Mouse (Mus musculus) embryonic facial prominence, embryonic 14.5 days (tissue): ENCODE measurements around the gene Tbc1d22a. TPM values are rescaled to one million over a fixed set of nuclear protein-coding genes. Genes with fewer than 3 reads are reported as not detected.
A peak's percentile ranks its signal among the peaks of the same experiment; 100 is the strongest.

ENCODE experiments used
- ATAC-seq: fragments of 200-750 bp; cut with Nextera tagmentation; 2 replicates; pipeline ENCODE4 v1.8.0; 2017; ENCODE audit warnings: low read depth, moderate number of reproducible peaks, moderate TSS enrichment
- DNase-seq: peaks from one replicate; pipeline ENCODE4 v3.0.0-alpha.2; 2015; ENCODE audit warnings: low spot score
- H3K27ac ChIP-seq: fragments of 300-500 bp; sonication (generic); replicated peaks from 2 replicates; pipeline ENCODE4 v1.5.1; 2014; ENCODE audit warnings: low read depth, mild to moderate bottlenecking, low read length, moderate library complexity
- H3K27me3 ChIP-seq: fragments of 300-500 bp; sonication (generic); replicated peaks from 2 replicates; pipeline ENCODE4 v1.6.1; 2014; ENCODE audit warnings: low read length; ENCODE audit not compliant: control insufficient read depth, insufficient read depth
- H3K36me3 ChIP-seq: fragments of 300-500 bp; sonication (generic); 2 replicates; pipeline ENCODE4 v1.6.1; 2014; ENCODE audit warnings: low read length, mixed read lengths; ENCODE audit not compliant: control insufficient read depth, insufficient read depth
- H3K4me1 ChIP-seq: fragments of 300-500 bp; sonication (generic); 2 replicates; pipeline ENCODE4 v1.6.1; 2014; ENCODE audit warnings: antibody characterized with exemption, low read length; ENCODE audit not compliant: control insufficient read depth, insufficient read depth
- H3K4me2 ChIP-seq: fragments of 300-500 bp; sonication (generic); 2 replicates; pipeline ENCODE4 v1.6.1; 2014; ENCODE audit warnings: low read depth, mild to moderate bottlenecking, low read length, moderate library complexity, mixed read lengths
- H3K4me3 ChIP-seq: fragments of 300-500 bp; sonication (generic); 2 replicates; pipeline ENCODE4 v1.5.1; 2014; ENCODE audit warnings: low read depth, mild to moderate bottlenecking, low read length
- H3K9ac ChIP-seq: fragments of 300-500 bp; sonication (generic); 2 replicates; pipeline ENCODE4 v1.6.1; 2014; ENCODE audit warnings: low read depth, mild to moderate bottlenecking, low read length, moderate library complexity, mixed read lengths
- H3K9me3 ChIP-seq: fragments of 300-500 bp; sonication (generic); 2 replicates; pipeline ENCODE4 v1.6.1; 2016; ENCODE audit warnings: low read length; ENCODE audit not compliant: control insufficient read depth
- WGBS: fragments of 180-500 bp; shearing (Covaris S2); extraction: QIAGEN DNeasy Blood & Tissue Kit; methylation state at CpG from one replicate; pipeline ENCODE4 v1.1.7; 2014; 5-methylcytosine and 5-hydroxymethylcytosine counted together
- polyA plus RNA-seq: library from polyadenylated mRNA; unstranded; fragments of >200 nt; fragmentation: Nextera tagmentation; extraction: Ambion mirVana; gene quantifications from 2 replicates; pipeline ENCODE4 v1.2.1, GENCODE M21; 2014

Gene Tbc1d22a
- polyA plus RNA-seq, 1 experiment from 2014 or later = 8.1 TPM

GRCm38 (mm10) chr15:86503413-86503812 lies 289.2 kb downstream of the Tbc1d22a start:
- no peak overlapping the region for H3K4me3 ChIP-seq
- H3K27ac ChIP-seq = no peak overlapping the region
- ATAC-seq = no peak
- no peaks in the 10 kb centered on the region for H3K4me1 ChIP-seq
- H3K4me2 ChIP-seq = no peak overlapping the region
- 67% methylated on average over 10 of the region's 10 CpGs for WGBS
- no peak for DNase-seq
- H3K27me3 ChIP-seq = no peaks in the 10 kb centered on the region
- H3K9me3 ChIP-seq = no peaks in the 10 kb centered on the region
- H3K36me3 ChIP-seq = no peaks in the 10 kb centered on the region
- no peak overlapping the region for H3K9ac ChIP-seq

DNA sequence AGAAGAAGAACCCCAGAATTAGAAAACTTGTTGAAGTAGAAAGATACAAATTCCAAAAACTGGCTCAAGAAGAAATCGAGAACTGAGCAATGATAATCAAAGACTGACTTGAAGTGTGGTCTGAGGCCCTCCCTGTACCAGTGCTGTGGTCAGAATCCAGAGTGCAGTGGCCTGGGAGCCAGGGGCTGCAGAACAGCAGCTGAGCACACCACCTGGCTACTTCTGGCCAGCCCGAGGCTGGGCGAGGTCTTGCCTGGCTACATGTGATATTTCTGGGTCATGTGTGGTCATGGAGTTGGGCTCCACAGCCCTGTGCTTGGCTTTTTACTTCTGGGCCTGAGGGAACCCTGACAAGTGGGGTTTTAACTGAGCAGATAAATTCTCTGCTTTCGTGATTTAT lies 292.4 kb downstream of the Tbc1d22a start:
- Histone ChIP-seq H3K4me2 (no peak overlapping the region), H3K9me3 (no peaks in the 10 kb centered on the region), H3K27ac (no peak overlapping the region), H3K36me3 (no peaks in the 10 kb centered on the region), H3K4me3 (no peak overlapping the region), H3K9ac (no peak overlapping the region), H3K27me3 (no peaks in the 10 kb centered on the region), H3K4me1 (no peaks in the 10 kb centered on the region)
- WGBS = 76% methylated on average over 4 of the region's 4 CpGs
- DNase-seq (no peak), ATAC-seq (no peak)

GRCm38 (mm10) chr15:86507546-86507945 lies 293.3 kb downstream of the Tbc1d22a start:
- Histone ChIP-seq H3K27ac (no peak overlapping the region), H3K36me3 (no peaks in the 10 kb centered on the region), H3K4me2 (no peak overlapping the region), H3K9ac (no peak overlapping the region), H3K9me3 (no peaks in the 10 kb centered on the region), H3K4me3 (no peak overlapping the region), H3K4me1 (no peaks in the 10 kb centered on the region), H3K27me3 (no peaks in the 10 kb centered on the region)
- 78% methylated on average over 8 of the region's 8 CpGs for WGBS
- DNase-seq (no peak), ATAC-seq (no peak)

DNA sequence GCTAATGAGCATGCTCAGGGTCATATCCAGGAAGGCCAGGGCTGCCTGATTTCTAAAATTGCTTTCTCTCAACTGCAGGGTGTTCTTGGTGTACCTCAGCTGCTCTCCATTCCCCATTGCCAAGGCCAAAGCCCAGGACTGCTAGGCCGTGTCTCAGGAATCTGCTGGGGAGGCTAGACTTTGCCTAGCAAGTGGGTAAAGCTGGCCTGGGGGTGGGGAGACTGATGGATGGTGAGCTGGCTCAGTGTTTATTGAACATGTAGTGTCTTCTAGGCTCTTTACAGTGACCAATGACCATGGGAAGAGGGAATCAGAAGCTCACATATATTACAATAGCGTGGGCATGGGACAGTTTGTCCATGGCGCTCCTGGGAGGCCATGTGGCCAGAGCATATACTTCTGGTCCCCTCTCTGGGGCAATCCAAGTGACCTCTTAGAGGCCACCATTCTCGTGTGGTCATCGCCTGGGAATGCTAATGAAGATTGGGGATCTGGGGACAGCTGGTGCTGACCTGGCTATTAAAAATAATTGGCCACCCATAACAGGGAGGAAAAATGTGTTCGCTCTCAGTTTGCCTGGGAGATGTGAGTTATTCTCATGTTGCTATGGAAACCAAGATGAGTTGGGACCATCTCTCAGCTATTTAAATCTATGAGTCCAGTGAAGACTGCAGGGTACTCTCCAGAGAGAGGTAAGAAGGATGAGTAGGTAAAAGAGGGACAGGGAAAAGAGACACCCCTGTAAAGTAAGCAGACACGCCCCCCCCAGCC lies 294.3 kb downstream of the Tbc1d22a start:
- no peak for ATAC-seq
- 78% methylated on average over 7 of the region's 7 CpGs for WGBS
- no peaks in the 10 kb centered on the region for H3K27me3 ChIP-seq

DNA sequence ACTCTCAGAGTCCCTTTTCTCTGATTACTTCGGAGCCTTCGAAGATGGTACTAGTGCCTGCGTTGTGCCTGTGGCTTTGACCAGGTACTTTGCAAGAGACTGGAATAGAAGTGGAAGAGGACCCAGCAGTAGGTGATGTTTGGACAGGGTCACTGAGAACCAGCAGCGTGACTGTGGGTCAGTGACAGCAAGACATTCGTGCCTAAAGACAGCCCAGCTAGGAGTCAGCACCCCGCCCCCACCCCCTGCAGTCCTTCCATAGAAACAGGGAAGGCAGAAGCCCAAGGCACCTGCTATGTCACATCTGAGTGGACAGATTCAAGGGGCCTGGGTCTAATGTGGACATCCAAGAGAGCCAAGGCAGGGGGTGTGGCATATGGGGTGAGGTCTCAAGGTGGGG lies 295.3 kb downstream of the Tbc1d22a start:
- Histone ChIP-seq H3K9ac (no peak overlapping the region), H3K4me3 (no peak overlapping the region), H3K9me3 (no peaks in the 10 kb centered on the region), H3K4me2 (no peak overlapping the region), H3K36me3 (no peaks in the 10 kb centered on the region), H3K4me1 (no peaks in the 10 kb centered on the region), H3K27me3 (no peaks in the 10 kb centered on the region), H3K27ac (no peak overlapping the region)
- 71% methylated on average over 6 of the region's 6 CpGs for WGBS
- no peak for DNase-seq
- no peak for ATAC-seq

More for the DNA sequence above, 294.3 kb downstream of the Tbc1d22a start:
- no peaks in the 10 kb centered on the region for H3K36me3 ChIP-seq
- no peak overlapping the region for H3K4me2 ChIP-seq
- no peaks in the 10 kb centered on the region for H3K4me1 ChIP-seq
- no peaks in the 10 kb centered on the region for H3K9me3 ChIP-seq
- DNase-seq = no peak
- no peak overlapping the region for H3K9ac ChIP-seq
- H3K27ac ChIP-seq = no peak overlapping the region
- no peak overlapping the region for H3K4me3 ChIP-seq

DNA sequence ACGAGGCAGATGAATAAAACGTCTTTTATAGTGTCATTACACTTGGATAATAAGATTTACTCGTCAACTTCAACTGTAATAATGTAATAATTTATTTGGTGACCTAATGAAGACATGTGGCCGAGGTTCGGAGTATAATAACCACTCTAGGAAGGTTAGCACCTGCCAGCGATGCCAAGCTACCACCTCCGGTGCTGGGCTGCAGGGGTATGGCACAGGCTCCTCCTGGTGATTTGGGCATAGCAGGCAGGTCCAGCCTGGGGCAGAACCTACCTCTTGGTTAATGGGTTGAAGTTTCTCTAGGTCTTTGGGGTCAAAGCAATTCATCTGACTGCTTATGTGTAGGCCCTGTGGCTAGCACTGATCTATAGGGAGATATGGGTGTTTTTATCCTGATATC lies 296.9 kb downstream of the Tbc1d22a start:
- no peak for DNase-seq
- 82% methylated on average over 7 of the region's 7 CpGs for WGBS
- Histone ChIP-seq H3K27me3 (no peaks in the 10 kb centered on the region), H3K9ac (no peak overlapping the region), H3K9me3 (no peaks in the 10 kb centered on the region), H3K36me3 (no peaks in the 10 kb centered on the region), H3K27ac (no peak overlapping the region), H3K4me2 (no peak overlapping the region), H3K4me3 (no peak overlapping the region), H3K4me1 (no peaks in the 10 kb centered on the region)
- ATAC-seq = no peak

DNA sequence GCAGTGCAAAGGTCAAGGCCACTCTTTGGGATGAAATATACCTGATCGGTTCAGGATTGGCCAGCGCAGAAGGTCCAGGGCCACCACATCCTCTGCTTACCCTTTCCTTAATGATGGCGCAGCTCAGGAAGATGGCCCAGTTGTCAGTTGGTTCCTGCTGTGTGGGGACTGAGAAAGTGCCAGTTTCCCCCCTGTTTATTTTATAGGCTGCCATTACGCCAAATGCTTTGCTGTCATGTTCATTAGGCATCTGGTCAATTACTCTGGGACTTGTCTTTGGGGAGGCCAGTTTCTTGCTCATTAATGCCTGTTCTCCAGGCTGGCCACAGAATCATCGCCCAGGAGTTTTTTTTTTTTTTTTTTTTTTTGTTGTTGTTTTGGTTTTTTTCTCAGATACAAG lies 299.1 kb downstream of the Tbc1d22a start:
- H3K4me1 ChIP-seq = no peaks in the 10 kb centered on the region
- no peak overlapping the region for H3K4me3 ChIP-seq
- WGBS = 90% methylated on average over 5 of the region's 5 CpGs
- DNase-seq (no peak), ATAC-seq (no peak)
- H3K27ac ChIP-seq = no peak overlapping the region
- no peaks in the 10 kb centered on the region for H3K9me3 ChIP-seq
- H3K36me3 ChIP-seq = no peaks in the 10 kb centered on the region
- H3K27me3 ChIP-seq = no peaks in the 10 kb centered on the region
- no peak overlapping the region for H3K9ac ChIP-seq
- no peak overlapping the region for H3K4me2 ChIP-seq

DNA sequence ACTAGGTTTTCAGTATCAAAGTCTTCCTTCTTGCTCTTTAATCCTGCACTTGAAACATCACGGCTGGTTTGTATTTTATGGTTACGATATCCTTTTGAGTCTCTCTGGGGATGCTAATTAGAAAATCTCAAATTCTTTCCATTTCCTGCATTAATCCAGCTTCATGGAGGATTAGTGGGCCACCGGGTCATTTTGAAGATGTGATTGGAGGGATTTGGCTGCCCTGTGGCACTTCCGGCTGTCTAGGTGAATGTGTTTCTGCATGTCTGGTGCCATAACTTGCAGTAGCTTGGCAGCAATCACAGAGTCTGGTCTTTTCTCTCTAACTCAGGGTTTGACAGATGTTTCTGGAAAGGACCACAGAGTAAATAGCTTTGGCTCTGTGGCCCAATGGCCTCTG lies 305.9 kb downstream of the Tbc1d22a start:
- H3K27me3 ChIP-seq = no peaks in the 10 kb centered on the region

GRCm38 (mm10) chr15:86535356-86535755 lies 321.1 kb downstream of the Tbc1d22a start:
- ATAC-seq = no peak

More for the DNA sequence above, 305.9 kb downstream of the Tbc1d22a start:
- WGBS = 43% methylated on average over 4 of the region's 4 CpGs
- Histone ChIP-seq H3K36me3 (no peaks in the 10 kb centered on the region), H3K4me3 (no peak overlapping the region), H3K9ac (no peak overlapping the region), H3K4me1 (no peaks in the 10 kb centered on the region), H3K4me2 (no peak overlapping the region), H3K9me3 (no peaks in the 10 kb centered on the region), H3K27ac (no peak overlapping the region)
- ATAC-seq (no peak), DNase-seq (peak; percentile 14)

More at GRCm38 (mm10) chr15:86535356-86535755, 321.1 kb downstream of the Tbc1d22a start:
- no peak overlapping the region for H3K9ac ChIP-seq
- WGBS = 83% methylated on average over 6 of the region's 6 CpGs
- no peaks in the 10 kb centered on the region for H3K9me3 ChIP-seq
- no peak overlapping the region for H3K4me2 ChIP-seq
- no peaks in the 10 kb centered on the region for H3K4me1 ChIP-seq
- no peak overlapping the region for H3K27ac ChIP-seq
- no peaks in the 10 kb centered on the region for H3K27me3 ChIP-seq
- H3K4me3 ChIP-seq = no peak overlapping the region
- DNase-seq = no peak
- H3K36me3 ChIP-seq = no peaks in the 10 kb centered on the region
